Mouse (Mus musculus): ENCODE measurements around the gene Rtn4.
"Not testable (repeated sequence)": the region's sequence is repeated elsewhere in the genome, so short reads cannot be mapped to it uniquely, and the experiment has no call there.

Rtn4 gene

GRCm38 (mm10) chr11:29692683-29693272 is at the start of gene Rtn4:
Rtn4 (plus strand) TSS chr11:29692947.
- peak; percentile 96 for DNase-seq (ENCODE audit: extremely low spot score)

- DNase-seq (ENCODE audit: extremely low spot score), result no peak
Measured at GRCm38 (mm10) chr11:29644421-29644820, 48.3 kb upstream of the Rtn4 start.

DNA sequence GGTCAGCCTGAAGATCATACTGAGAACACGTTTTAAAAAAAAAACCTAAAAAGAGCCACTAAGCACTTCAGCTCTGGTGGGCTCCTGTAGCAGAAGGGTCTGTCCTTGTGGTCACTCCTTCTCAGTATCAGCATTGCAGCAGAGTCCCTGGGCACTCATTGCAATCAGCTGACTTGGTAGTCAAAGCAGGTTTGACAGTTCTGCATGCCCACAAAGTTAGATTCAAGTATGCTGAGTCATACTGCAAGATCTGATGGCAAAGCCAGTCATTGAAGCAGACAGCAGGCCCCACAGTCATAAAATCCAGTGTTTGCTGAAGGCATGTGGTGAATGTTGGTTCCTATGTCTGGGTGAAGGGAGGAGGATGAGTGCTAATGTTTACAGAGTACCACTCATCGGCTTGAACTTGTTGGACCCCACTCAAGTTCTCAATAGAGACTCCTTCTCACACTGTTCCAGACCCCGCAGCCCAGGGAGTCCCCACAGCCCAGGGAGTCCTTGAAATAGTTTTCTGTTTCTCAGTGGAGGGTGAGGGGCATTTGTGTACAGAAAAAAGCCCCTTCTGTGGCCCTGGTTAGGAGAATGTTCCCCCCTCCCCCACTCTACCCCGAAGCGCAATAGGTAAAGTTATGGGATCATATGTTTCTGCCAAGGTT is 47.2 kb upstream of the Rtn4 start:
- no peak for DNase-seq (ENCODE audit: extremely low spot score)

- DNase-seq (ENCODE audit: extremely low spot score), result no peak
Measured at GRCm38 (mm10) chr11:29647568-29648319, 45.0 kb upstream of the Rtn4 start.

DNA sequence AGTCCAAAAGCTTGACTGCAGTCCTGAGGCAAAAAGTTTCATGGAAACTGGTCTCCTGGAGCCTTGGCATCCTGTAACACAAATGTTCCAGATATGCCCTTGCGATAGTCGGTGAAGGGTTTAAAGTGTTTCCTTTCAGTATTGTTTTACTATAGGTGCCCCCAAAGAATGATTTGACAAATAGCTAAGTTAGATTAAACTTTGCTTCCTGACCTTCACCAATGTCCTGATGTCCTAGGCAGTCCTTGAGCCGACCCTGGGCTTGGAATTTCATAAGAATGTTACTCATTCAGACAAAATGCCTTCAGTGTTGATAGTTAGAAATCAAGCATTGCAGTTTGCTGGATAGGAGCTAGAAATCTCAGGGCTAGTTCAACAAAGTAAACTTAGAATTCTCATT is 37.4 kb upstream of the Rtn4 start:
- not testable (repeated sequence) for DNase-seq (ENCODE audit: extremely low spot score)

- no peak for DNase-seq (ENCODE audit: extremely low spot score)
Measured at GRCm38 (mm10) chr11:29660740-29661139, 32.0 kb upstream of the Rtn4 start.

GRCm38 (mm10) chr11:29667634-29668033 is 25.1 kb upstream of the Rtn4 start:
- no peak for DNase-seq (ENCODE audit: extremely low spot score)

DNA sequence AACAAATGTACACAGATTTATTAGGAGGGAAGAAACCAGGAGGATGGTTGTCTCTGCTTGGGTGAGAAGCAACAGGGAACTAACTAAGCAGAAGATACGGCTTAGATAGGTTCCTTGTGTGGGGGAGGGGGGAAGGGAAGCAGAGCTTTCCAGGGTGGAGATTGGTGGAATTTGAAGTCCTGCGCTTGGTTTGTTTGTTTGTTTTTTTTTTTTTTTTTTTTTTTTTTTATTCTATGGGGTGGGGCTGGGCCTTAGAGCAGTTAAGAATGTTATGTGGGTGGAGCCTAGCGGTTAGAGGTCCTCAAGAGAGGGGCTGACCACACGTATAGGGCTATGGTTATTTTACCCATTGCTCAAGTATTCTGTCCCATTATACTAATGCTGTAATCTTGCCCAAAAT is 23.0 kb upstream of the Rtn4 start:
- no peak for DNase-seq (ENCODE audit: extremely low spot score)

DNA sequence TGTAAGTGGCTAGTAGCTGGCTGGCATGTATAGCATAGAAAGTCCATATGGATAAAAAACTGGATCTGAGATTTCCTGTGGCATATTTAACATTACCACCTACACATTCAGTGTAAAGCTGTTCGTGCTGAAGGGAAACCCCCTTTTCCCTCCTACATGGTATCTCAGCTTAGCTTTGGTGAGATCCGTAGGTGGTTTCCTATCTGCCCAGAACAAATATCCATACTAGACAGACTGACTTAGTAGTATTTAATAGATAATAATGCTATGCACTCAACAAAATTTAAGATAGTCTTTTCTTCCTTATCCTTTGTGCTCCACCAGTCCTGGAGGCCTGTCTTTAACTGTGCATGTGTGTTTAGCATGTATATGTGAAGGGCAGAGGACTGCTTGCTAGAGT is 19.4 kb upstream of the Rtn4 start:
- no peak for DNase-seq (ENCODE audit: extremely low spot score)

DNA sequence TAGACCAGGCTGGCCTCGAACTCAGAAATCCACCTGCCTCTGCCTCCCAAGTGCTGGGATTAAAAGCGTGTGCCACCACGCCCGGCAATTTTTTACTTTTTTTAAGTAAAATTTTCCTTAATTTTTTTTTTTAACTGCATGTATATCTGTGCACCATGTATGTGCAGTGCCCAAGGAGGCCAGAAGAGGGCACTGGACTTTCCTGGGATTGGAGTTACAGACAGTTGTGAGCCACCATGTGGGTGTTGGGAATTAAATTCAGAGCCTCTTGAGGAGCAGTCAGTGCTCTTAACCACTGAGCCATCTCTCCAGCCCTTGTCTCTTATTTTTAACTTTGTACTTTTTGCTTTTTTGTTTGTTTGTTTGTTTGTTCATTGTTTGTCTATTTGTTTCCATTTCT is 16.0 kb upstream of the Rtn4 start:
- DNase-seq (ENCODE audit: extremely low spot score), result no peak

- DNase-seq (ENCODE audit: extremely low spot score), result no peak
Measured at GRCm38 (mm10) chr11:29679942-29680341, 12.8 kb upstream of the Rtn4 start.

- DNase-seq (ENCODE audit: extremely low spot score), result no peak
Measured at GRCm38 (mm10) chr11:29680771-29681170, 12.0 kb upstream of the Rtn4 start.

DNA sequence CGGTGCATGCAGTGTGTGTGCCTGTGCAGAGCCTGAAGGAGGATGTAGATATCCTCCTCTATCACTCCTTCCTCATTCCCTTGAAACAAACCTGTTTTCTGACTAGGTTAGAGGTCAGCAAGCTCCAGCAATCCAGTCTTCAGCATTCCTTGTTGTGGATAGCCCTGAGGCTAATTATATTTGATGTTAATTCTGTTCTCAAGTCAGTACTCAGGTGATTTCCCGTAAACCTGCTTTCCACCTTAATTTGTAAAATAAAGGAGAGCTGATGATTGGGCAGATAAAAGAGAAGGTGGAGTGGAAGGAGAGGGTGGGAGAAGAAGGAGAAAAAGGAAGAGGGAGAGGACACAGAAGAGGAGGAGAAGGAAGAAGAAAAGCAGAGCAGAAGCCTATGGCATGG is 8.5 kb upstream of the Rtn4 start:
- no peak for DNase-seq (ENCODE audit: extremely low spot score)

DNA sequence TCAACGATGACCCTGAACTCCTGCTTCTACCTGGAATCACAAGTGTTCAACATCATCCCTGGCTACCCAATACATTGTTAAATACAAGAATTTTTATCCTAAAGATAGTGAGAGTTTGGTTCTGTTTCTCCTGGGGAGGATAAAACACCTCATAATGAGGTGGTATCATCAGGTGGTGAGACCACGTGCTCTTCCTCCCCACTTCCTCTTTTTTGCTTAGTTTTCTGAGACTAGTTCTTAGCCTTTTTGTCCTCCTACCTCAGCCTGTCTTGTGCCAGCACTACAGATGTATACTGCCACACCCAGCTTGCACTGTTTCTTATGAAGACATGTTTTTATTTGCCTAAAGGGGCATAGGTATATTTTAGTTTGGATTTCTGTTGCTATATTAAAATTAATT is 6.6 kb upstream of the Rtn4 start:
- DNase-seq (ENCODE audit: extremely low spot score), result no peak

DNA sequence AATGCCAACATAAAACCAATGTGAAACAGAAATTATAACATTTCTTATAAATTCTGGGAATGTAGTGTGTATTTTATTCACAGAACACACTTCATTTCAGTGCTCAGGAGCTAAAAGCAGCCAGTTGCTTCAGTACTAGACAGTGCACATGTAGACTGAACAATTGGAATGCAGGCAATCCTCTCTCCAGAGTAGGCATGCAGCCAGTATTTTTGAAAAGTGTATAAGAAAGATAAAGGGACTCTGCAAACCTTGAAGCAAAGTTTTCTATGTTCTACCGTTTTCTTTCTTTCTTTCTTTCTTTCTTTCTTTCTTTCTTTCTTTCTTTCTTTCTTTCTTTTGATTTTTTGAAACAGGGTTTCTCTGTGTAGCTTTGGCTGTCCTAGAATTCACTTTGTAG is 1.2 kb upstream of the Rtn4 start:
- no peak for DNase-seq (ENCODE audit: extremely low spot score)

GRCm38 (mm10) chr11:29692111-29692682 is 550 bp upstream of the Rtn4 start:
- DNase-seq (ENCODE audit: extremely low spot score), result no peak

DNA sequence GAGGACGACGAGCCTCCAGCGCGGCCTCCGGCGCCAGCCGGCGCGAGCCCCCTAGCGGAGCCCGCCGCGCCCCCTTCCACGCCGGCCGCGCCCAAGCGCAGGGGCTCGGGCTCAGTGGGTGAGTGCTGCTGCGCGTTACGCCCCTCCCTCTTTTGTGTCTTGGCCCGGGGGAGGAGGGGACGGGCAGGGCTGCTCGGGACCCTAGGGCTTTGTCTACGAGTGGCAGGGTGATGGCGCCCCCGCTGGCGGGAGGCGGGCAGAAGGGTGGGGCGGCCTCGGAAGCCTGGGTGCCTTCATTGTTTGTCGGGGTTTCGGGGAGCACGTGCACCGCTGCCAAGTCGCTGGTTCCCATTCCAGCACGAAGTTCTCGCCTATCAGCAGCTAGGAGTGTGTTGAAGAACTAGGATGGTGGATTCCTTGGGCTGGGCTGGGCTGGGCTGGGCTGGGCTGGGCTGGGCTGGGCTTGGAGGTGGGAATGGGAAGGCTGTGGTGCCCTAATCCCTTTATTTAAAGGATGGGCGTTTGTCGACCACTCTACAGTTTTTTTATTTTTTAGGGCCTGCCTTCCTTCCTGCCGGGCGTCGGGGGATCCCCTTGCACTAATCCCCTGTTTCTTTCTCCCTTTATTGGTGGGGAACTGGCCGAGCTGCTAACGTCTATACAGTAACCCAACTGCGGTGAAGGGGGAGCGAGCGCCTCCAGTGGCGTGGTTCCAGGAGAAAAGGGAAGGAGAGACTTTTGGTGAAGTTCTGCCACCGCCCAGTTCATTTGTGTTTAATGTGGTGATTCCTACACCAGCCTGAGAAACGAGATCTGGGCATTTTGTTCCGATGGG is 1.0 kb downstream of the Rtn4 start:
- DNase-seq (ENCODE audit: extremely low spot score), result peak; percentile 93

- no peak for DNase-seq (ENCODE audit: extremely low spot score)
Measured at GRCm38 (mm10) chr11:29694754-29695153, 2.0 kb downstream of the Rtn4 start.

GRCm38 (mm10) chr11:29702721-29703120 is 10.0 kb downstream of the Rtn4 start:
- DNase-seq (ENCODE audit: extremely low spot score), result no peak

DNA sequence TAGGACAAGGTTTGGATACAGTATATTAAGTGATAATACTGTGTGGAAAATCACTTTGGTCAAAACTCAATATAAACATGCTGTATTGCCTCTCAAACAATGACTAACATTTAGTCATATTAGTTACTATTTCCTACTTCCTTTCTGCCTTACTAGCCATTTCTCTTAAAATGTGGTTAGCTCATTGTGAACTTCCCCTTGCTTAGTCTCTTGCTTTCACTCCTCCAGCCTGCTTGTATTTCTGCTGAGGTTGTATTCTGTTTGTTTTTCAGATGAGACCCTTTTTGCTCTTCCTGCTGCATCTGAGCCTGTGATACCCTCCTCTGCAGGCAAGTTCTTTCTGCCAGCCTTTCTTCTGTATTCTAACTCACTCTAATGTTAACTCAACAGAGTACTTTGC is 12.5 kb downstream of the Rtn4 start:
- DNase-seq (ENCODE audit: extremely low spot score), result no peak

DNA sequence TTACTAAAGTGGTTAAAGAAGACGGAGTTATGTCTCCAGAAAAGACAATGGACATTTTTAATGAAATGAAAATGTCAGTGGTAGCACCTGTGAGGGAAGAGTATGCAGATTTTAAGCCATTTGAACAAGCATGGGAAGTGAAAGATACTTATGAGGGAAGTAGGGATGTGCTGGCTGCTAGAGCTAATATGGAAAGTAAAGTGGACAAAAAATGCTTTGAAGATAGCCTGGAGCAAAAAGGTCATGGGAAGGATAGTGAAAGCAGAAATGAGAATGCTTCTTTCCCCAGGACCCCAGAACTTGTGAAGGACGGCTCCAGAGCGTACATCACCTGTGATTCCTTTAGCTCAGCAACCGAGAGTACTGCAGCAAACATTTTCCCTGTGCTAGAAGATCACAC is 14.1 kb downstream of the Rtn4 start:
- DNase-seq (ENCODE audit: extremely low spot score), result no peak

GRCm38 (mm10) chr11:29709512-29709911 is 16.8 kb downstream of the Rtn4 start:
- DNase-seq (ENCODE audit: extremely low spot score), result no peak

All from embryo, embryonic 9.5 days (tissue).